Mouse (Mus musculus) kidney, embryonic 16.5 days (tissue): ENCODE measurements around the gene Usp20. TPM values are rescaled to one million over a fixed set of nuclear protein-coding genes. Genes with fewer than 3 reads are reported as not detected.

ENCODE experiments used
- ATAC-seq: fragments of 200-750 bp; cut with Nextera tagmentation; 2 replicates; pipeline ENCODE4 v1.8.0; 2017; ENCODE audit warnings: moderate TSS enrichment; ENCODE audit not compliant: low FRiP score, low TSS enrichment
- H3K27ac ChIP-seq: fragments of 300-500 bp; sonication (generic); 2 replicates; pipeline ENCODE4 v1.5.1; 2014; ENCODE audit warnings: low read length
- H3K27me3 ChIP-seq: fragments of 300-500 bp; sonication (generic); 2 replicates; pipeline ENCODE4 v1.6.1; 2014; ENCODE audit warnings: low read length, control low read depth, mixed read lengths; ENCODE audit not compliant: insufficient read depth
- H3K36me3 ChIP-seq: fragments of 300-500 bp; sonication (generic); 2 replicates; pipeline ENCODE4 v1.6.1; 2014; ENCODE audit warnings: low read length, control low read depth, mixed read lengths; ENCODE audit not compliant: insufficient read depth
- H3K4me1 ChIP-seq: fragments of 300-500 bp; sonication (generic); 2 replicates; pipeline ENCODE4 v1.6.1; 2014; ENCODE audit warnings: low read length, control low read depth, mixed read lengths; ENCODE audit not compliant: insufficient read depth
- H3K4me2 ChIP-seq: fragments of 300-500 bp; sonication (generic); replicated peaks from 2 replicates; pipeline ENCODE4 v1.6.1; 2014; ENCODE audit warnings: low read depth, low read length
- H3K4me3 ChIP-seq: fragments of 300-500 bp; sonication (generic); 2 replicates; pipeline ENCODE4 v1.5.1; 2014; ENCODE audit warnings: mild to moderate bottlenecking, low read length
- H3K9ac ChIP-seq: fragments of 300-500 bp; sonication (generic); replicated peaks from 2 replicates; pipeline ENCODE4 v1.6.1; 2014; ENCODE audit warnings: low read length
- H3K9me3 ChIP-seq: fragments of 300-500 bp; sonication (generic); 2 replicates; pipeline ENCODE4 v1.6.1; 2016; ENCODE audit warnings: low read length, control low read depth
- WGBS: fragments of 180-500 bp; shearing (Covaris S2); extraction: QIAGEN DNeasy Blood & Tissue Kit; methylation state at CpG from one replicate; pipeline ENCODE4 v1.1.7; 2014; 5-methylcytosine and 5-hydroxymethylcytosine counted together
- polyA plus RNA-seq: library from polyadenylated mRNA; unstranded; fragments of >200 nt; fragmentation: Nextera tagmentation; extraction: Ambion mirVana; gene quantifications from 2 replicates; pipeline ENCODE4 v1.2.1, GENCODE M21; 2015

Usp20 gene
- polyA plus RNA-seq, 1 experiment from 2014 or later: 22.6 TPM

GRCm38 (mm10) chr2:31053426-31053825, 71.3 kb downstream of the Usp20 start:
- H3K36me3 ChIP-seq: peaks cover 40% of the 10 kb centered on the region
- no peak for ATAC-seq
- 88% methylated on average over 13 of the region's 13 CpGs for WGBS

GRCm38 (mm10) chr2:31053851-31054340, 71.8 kb downstream of the Usp20 start:
- Histone ChIP-seq H3K27ac (no peak overlapping the region), H3K4me3 (no peak overlapping the region), H3K9me3 (peaks cover 5% of the 10 kb centered on the region), H3K9ac (no peak overlapping the region), H3K36me3 (peaks cover 42% of the 10 kb centered on the region), H3K27me3 (no peaks in the 10 kb centered on the region), H3K4me2 (no peak overlapping the region), H3K4me1 (no peaks in the 10 kb centered on the region)
- 80% methylated on average over 11 of the region's 11 CpGs for WGBS
- no peak for ATAC-seq

More at GRCm38 (mm10) chr2:31053426-31053825, 71.3 kb downstream of the Usp20 start:
- Histone ChIP-seq H3K4me1 (no peaks in the 10 kb centered on the region), H3K27me3 (no peaks in the 10 kb centered on the region), H3K4me3 (no peak overlapping the region), H3K4me2 (no peak overlapping the region), H3K9me3 (peaks cover 5% of the 10 kb centered on the region), H3K27ac (no peak overlapping the region), H3K9ac (no peak overlapping the region)

GRCm38 (mm10) chr2:31056070-31056469, 74.0 kb downstream of the Usp20 start:
- no peak overlapping the region for H3K4me3 ChIP-seq
- H3K27me3 ChIP-seq: no peaks in the 10 kb centered on the region
- WGBS: 96% methylated on average over 3 of the region's 3 CpGs
- no peaks in the 10 kb centered on the region for H3K4me1 ChIP-seq
- no peak overlapping the region for H3K9ac ChIP-seq
- peaks cover 42% of the 10 kb centered on the region for H3K36me3 ChIP-seq
- ATAC-seq: no peak
- peaks cover 5% of the 10 kb centered on the region for H3K9me3 ChIP-seq
- no peak overlapping the region for H3K27ac ChIP-seq
- H3K4me2 ChIP-seq: no peak overlapping the region

GRCm38 (mm10) chr2:31057549-31058177, 75.6 kb downstream of the Usp20 start:
- Histone ChIP-seq H3K4me2 (no peak overlapping the region), H3K9ac (no peak overlapping the region), H3K36me3 (peaks cover 42% of the 10 kb centered on the region), H3K27ac (no peak overlapping the region), H3K4me1 (no peaks in the 10 kb centered on the region), H3K27me3 (no peaks in the 10 kb centered on the region), H3K9me3 (peaks cover 5% of the 10 kb centered on the region), H3K4me3 (no peak overlapping the region)
- no peak for ATAC-seq
- WGBS: 85% methylated on average over 6 of the region's 6 CpGs

DNA sequence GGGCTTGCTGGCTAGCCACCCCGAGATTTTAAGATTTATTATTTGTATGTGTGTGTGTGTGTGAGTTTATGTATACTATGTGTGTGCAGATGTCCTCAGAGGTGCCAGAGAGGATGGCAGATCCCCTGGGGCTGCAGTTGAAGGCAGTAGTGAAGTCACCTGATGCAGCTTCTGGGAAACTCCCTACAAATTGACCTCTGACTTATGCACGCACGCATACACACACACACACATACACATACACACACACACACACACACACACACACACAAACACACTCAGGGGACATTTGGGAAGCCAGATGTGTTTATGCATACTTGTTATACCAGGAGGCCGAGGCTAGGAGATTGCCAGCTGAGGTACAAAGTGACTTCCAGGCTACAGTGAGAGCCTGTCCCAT, 76.4 kb downstream of the Usp20 start:
- Histone ChIP-seq H3K9me3 (peaks cover 5% of the 10 kb centered on the region), H3K27me3 (no peaks in the 10 kb centered on the region), H3K36me3 (peaks cover 39% of the 10 kb centered on the region), H3K4me3 (no peak overlapping the region), H3K9ac (no peak overlapping the region), H3K4me1 (no peaks in the 10 kb centered on the region), H3K27ac (no peak overlapping the region), H3K4me2 (no peak overlapping the region)
- no peak for ATAC-seq
- WGBS: 92% methylated on average over 4 of the region's 4 CpGs

DNA sequence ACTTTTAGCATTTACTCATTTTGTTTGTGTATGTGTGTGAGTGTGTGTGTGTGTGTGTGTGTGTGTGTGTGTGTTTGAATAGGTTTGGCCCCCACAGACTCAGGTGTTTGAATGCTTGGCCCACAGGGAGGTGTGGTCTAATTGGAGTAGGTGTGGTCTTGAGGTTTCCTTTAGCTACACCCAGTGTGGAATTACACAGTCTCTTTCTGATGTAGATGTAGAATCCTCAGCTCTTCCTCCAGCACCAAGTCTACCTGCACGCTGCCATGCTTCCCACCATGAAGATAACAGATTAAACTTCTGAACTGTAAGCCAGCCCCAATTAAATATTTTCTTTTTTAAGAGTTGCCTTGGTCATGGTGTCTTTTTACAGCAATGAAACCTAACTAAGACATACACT, 78.2 kb downstream of the Usp20 start:
- no peak overlapping the region for H3K27ac ChIP-seq
- H3K27me3 ChIP-seq: no peaks in the 10 kb centered on the region
- H3K36me3 ChIP-seq: peaks cover 34% of the 10 kb centered on the region
- WGBS: 93% methylated on average over 1 of the region's 1 CpGs
- no peak overlapping the region for H3K9ac ChIP-seq
- H3K4me1 ChIP-seq: no peaks in the 10 kb centered on the region
- ATAC-seq: no peak
- H3K4me3 ChIP-seq: no peak overlapping the region
- no peak overlapping the region for H3K4me2 ChIP-seq
- H3K9me3 ChIP-seq: peaks cover 5% of the 10 kb centered on the region

DNA sequence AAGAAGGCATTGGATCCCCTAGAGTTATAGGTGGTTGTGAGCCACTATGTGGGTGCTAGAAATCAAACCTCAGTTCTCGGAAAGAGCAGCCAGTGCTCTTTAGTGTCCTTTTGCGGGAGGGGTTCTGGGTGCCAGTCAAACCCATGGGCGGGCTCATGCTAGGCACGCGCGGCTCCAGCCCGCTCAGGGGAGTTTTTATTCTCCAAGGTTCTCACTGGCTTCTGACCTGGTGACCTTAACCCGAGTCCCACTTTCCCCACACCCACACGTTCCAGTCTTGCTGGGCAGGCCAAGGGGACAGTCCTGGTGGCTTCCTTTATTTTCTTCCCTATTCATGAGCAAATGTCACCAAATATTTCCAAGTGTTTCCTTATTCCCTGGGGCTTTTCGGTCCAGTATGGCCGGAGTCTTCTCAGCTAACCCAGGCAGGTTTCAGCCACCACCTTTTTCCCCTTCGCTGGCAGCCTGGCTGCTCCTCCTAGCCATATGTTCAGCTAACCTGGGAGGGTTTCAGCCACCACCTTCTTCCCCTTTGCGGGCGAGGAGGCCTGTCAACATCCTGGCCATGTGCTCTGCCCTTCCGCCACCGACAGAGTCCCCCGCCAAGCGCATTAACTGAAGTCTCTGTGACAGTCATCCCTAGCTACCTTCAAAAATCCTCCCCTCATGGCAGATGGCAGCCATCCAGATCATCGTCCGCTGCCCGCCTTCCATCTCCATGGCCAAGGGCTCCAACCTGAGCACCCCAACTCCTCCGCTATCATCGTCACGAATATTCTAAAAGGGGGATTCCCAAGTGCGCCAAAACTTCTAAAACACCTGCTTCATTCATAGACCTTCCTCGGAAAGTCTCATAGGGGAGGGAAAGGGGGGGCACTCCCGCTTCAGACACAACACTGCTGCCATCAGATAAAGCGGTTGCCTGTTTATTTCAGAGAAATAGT, 79.0 kb downstream of the Usp20 start:
- H3K36me3 ChIP-seq: peaks cover 26% of the 10 kb centered on the region
- no peak overlapping the region for H3K9ac ChIP-seq
- H3K4me2 ChIP-seq: no peak overlapping the region
- 86% methylated on average over 28 of the region's 28 CpGs for WGBS
- H3K27me3 ChIP-seq: no peaks in the 10 kb centered on the region
- no peak overlapping the region for H3K27ac ChIP-seq
- H3K9me3 ChIP-seq: peaks cover 4% of the 10 kb centered on the region
- ATAC-seq: no peak
- H3K4me3 ChIP-seq: no peak overlapping the region
- no peaks in the 10 kb centered on the region for H3K4me1 ChIP-seq

DNA sequence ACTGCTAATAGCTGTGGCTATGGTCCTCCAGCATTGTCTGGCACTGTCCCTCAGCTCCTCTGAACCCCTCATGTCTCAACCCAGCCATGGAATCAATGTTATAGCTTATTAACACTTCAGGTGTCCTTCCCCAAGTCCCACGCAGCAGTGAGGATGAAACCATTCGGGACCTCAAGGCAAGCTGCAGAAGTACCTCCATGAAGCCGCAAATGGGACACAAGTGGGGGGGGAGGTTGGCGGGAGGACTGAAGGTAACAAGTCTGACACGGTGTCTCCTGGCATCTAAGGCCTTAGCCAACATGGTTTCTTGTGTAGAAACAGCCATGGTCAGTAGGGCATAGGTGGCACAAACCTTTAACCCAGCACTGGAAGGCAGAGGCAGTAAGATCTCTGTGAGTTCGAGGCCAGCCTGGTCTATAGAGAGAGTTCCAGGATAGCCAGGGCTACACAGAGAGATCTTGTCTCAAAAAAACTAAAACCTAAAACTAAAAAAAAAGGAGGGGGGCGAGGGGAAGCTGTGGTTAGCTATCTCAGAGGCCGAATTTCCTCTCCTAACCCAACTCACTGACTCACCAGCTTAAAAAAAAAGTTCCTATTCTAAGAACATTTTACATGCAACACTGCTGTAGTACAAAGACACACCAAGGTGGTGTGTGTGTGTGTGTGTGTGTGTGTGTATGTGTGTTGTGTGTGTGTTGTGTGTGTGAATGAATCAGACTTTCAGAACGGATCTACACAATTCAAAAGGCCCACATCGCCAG, 80.0 kb downstream of the Usp20 start:
- 93% methylated on average over 10 of the region's 10 CpGs for WGBS

GRCm38 (mm10) chr2:31066019-31066789, 84.1 kb downstream of the Usp20 start:
- Histone ChIP-seq H3K27me3 (no peaks in the 10 kb centered on the region), H3K4me1 (peaks cover 27% of the 10 kb centered on the region), H3K4me2 (no peak overlapping the region), H3K4me3 (no peak overlapping the region), H3K36me3 (0 out of 2 replicates have a peak, but pooled peaks cover 3% of the 10 kb centered on the region), H3K27ac (no peak overlapping the region), H3K9me3 (no peaks in the 10 kb centered on the region), H3K9ac (no peak overlapping the region)
- ATAC-seq: no peak
- 84% methylated on average over 11 of the region's 11 CpGs for WGBS

More for the DNA sequence above, 80.0 kb downstream of the Usp20 start:
- Histone ChIP-seq H3K36me3 (peaks cover 17% of the 10 kb centered on the region), H3K4me3 (no peak overlapping the region), H3K27ac (no peak overlapping the region), H3K4me1 (0 out of 2 replicates have a peak, but pooled peaks cover 4% of the 10 kb centered on the region), H3K4me2 (no peak overlapping the region), H3K9me3 (no peaks in the 10 kb centered on the region), H3K27me3 (no peaks in the 10 kb centered on the region), H3K9ac (no peak overlapping the region)
- ATAC-seq: no peak
